Mouse (Mus musculus) G1E-ER4 (cell line): ENCODE results near the gene Ice1. TPM values are rescaled to one million over a fixed set of nuclear protein-coding genes. Genes with fewer than 3 reads are reported as not detected.

Experiments used
- GATA1 ChIP-seq: IDR thresholded peaks from one replicate; pipeline ENCODE4 v1.8.0; 2012; ENCODE audit warnings: low read length, inconsistent platforms
- polyA plus RNA-seq: library from polyadenylated mRNA; stranded (reverse); fragments of >175 nt; gene quantifications from 2 replicates; pipeline ENCODE4 v1.2.3, GENCODE M21; 2012

Ice1 gene
- polyA plus RNA-seq, result 8.9 and 9.2 TPM in 2 replicates

GRCm38 (mm10) chr13:70637282-70637661 is at the start of gene Ice1:
Gene Ice1, minus strand, starts transcription at chr13:70637634.
- TF ChIP-seq GATA1, result no peak

GRCm38 (mm10) chr13:70685825-70686224 is 48.4 kb upstream of the Ice1 start:
- no peak for TF ChIP-seq GATA1

GRCm38 (mm10) chr13:70684976-70685609 is 47.7 kb upstream of the Ice1 start:
- TF ChIP-seq GATA1, result no peak

GRCm38 (mm10) chr13:70681411-70682183 is 44.2 kb upstream of the Ice1 start:
- TF ChIP-seq GATA1, result no peak

DNA sequence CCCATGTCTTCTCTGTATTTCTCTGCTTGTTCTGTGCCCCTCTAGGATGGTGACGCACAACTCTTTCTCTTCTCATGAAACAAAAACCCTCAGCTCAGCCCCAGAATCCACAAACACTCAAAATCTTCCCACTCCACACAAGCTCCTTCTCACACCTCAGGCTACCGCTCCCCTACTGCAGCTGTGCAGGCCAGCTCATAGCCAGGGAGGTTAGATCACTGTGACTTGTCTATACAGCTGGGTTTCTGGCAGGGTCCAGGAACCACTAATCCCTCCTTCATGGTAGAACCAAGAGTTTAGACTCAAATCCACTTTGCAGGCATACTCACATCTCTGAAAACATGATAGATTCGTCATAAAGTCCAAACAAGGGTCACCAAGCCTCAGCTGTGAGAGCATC is 42.9 kb upstream of the Ice1 start:
- TF ChIP-seq GATA1, result no peak

DNA sequence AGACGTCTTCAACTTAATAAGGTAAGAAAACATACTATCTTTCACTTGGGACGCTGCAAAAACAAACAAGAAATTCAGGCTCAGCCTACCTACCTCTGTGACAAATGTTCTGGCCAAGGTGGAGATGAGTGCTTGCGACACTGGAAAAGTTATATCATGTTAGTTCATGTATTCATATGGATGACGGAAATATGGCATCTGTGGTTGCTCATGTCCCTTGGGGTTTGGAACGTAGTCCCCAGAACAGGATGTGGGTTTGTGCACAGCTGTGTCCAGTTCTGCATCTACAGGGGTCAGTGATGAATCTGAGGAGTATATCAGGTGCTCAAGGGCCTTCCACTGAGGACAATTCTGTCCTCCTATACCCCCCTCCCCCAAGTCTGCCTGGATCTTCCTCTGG is 40.3 kb upstream of the Ice1 start:
- TF ChIP-seq GATA1, result no peak

DNA sequence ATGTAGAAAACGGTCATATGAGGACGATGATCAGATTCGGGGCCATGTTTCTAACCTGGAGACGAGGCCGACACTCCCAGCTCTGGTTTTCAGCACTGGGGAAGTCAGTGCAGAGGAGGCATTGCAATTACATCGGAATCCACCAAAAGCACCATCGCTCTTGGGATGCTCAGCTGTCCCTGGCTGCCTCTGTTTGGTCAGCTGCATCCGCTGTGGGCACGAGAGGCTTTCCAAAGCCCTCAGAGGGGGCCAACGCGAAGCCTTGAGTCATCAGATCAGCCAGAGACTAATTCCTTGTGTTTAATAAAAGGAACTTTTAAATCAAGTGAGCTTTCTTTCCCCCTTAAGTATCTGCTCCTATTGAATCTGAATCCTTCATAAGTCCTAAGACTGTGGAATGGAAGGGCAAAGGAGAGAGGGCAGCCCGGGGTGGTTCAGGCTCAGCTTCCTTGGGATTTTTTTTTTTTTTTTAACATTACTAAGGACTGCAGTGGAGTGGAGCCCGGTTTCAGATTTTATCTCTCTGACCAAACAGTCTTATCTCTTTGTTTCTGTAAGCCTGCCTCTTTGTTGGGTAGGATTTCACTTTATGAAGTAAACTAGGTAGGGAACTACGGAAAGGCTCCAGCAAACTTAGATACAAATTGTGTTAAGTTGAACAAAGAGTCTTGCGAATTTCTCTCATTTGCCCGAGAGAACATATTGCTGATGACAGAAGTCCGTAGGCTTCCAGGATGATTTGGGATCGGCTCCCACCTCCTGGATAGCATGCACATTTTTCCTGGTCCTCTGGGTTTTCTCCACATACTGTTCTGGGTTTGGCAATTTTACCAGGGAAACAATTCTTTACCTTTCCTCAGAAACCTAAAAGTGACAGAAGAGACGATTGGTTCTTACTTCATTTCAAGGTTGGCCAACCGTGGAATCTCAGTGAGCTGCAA is 39.1 kb upstream of the Ice1 start:
- TF ChIP-seq GATA1, result no peak

DNA sequence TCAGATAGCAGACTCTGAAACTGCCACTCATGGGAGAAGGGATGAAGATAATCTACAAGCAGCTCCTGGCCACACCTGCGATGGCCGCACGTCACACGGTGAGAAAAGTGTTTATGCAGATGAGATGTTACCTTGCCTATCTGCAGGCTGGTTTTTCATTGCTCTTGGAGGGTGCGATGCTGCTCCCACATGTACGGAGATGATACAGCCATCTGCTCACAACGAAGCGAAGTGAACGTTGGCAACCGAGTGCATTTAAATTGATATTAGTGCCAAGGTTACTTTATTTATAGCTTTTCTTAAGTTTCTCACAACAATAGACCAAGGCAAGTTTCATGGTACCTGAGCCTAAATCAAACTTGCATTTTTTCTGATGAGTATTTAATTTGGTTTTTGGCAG is 37.6 kb upstream of the Ice1 start:
- TF ChIP-seq GATA1, result no peak

DNA sequence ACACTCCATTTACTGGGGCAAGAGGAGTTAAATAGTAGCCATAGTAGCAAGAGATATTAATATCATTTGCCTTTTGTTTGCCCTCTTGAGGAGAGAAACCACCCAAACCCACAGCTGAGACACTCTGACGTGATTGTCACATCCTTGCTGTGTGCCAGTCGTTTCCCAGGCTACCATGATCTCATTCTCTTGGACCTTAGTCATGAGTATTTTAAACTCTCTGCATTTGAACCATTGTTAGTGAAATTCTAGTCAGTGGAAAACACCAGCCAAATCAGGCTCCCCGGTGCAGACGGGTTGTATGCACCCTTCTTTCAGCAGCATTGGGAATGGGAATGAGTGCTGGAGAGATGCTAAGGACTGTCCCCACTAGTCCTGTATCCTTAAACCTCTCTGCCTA is 32.6 kb upstream of the Ice1 start:
- no peak for TF ChIP-seq GATA1

DNA sequence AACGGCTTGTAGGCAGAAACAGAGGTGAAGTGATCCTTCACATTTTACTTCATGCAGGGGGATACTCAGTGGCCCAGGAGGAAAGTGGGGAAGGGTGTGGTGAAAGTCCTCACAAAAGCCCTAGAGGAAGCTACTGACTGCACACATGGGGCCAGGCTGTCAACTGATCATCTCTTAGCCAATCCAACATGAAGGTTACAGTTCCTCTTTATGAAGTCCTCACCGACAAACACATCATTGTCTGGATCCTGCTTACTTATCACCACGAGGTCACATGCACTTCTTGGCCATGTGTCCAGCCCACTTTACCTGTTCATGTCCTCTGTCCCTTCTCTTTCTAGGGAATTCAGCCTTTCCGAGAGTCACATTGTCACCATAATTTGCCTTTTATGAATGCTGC is 22.3 kb upstream of the Ice1 start:
- no peak for TF ChIP-seq GATA1

- no peak for TF ChIP-seq GATA1
These were observed 19.3 kb upstream of the Ice1 start for GRCm38 (mm10) chr13:70656741-70657140.

GRCm38 (mm10) chr13:70656329-70656728 is 18.9 kb upstream of the Ice1 start:
- no peak for TF ChIP-seq GATA1

DNA sequence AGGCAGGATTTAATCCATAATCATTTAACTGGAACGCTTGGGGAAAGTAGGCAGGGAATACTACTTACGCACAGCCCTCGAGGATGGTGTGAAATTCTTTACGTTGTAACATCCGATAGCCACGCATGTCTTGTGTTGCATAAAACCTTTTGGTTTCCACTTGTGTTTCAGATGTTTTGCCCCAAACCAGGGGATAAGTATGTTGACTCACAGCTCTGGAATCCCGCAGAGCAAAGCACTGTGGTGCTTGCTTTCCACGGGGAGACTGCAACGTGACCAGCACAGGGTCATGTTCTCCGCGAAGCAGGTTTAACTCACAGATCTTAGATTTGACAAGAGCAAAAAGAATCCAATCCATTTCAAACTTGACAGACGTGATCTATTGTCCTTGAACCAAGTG is 18.1 kb upstream of the Ice1 start:
- TF ChIP-seq GATA1, result no peak

GRCm38 (mm10) chr13:70654091-70654770 is 16.8 kb upstream of the Ice1 start:
- no peak for TF ChIP-seq GATA1

GRCm38 (mm10) chr13:70653457-70653856 is 16.0 kb upstream of the Ice1 start:
- no peak for TF ChIP-seq GATA1
